Mouse (Mus musculus) heart, adult 2 months (tissue): ENCODE results near the gene Wwox.

Experiments used
- CTCF ChIP-seq: fragments of 200-600 bp; IDR thresholded peaks from 2 replicates; pipeline ENCODE4 v1.8.1; 2022; ENCODE audit warnings: antibody characterized with exemption, mild to moderate bottlenecking, moderate library complexity
- EP300 ChIP-seq: fragments of 200-500 bp; IDR thresholded peaks from 2 replicates; pipeline ENCODE4 v1.6.1; 2011; ENCODE audit warnings: low read depth, low read length, control low read depth; ENCODE audit not compliant: insufficient read depth

GRCm38 (mm10) chr8:115133119-115133518 is 693.7 kb downstream of the Wwox start:
- no peak for TF ChIP-seq CTCF
- no peak for TF ChIP-seq EP300
